Mouse (Mus musculus): ENCODE measurements around the gene Cbx6.

DNA sequence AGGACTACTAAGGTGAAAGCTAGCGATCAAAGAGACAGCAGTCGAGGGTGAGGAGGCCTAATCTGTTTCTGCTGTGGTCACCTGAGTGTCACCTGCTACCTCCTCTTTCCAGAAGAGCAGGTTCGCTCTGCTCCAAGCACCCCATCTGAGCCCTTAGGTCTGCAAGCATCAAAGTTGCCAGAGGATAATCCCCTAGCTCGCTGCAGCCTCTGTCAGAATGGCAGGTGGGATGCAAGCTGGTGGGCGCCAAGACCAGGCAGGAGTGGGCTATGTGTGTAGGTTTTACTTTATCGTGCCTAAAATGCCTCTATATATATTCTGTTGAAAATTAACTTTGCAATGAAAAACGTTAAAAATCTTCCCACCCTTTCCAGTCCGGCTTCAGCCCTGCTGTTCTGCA, 29.2 kb downstream of the Cbx6 start:
- no peak for TF ChIP-seq POLR2A (IDR thresholded peaks at IDR 0.05; ENCODE audit: insufficient read length, low read depth)
- TF ChIP-seq MYOD1 (IDR thresholded peaks at IDR 0.05; ENCODE audit: control insufficient read depth in 1 of 3, insufficient read length in 2 of 3, low read depth in 2 of 3) = no peak
- no peak for TF ChIP-seq CEBPB (IDR thresholded peaks at IDR 0.05; ENCODE audit: insufficient read depth, poor library complexity, severe bottlenecking)
- no peak for TF ChIP-seq MAX (IDR thresholded peaks at IDR 0.05; ENCODE audit: low read depth)
- TF ChIP-seq MYOG (IDR thresholded peaks at IDR 0.05; ENCODE audit: control insufficient read depth in 1 of 3, insufficient read depth in 1 of 3, insufficient read length in 2 of 3, low read depth in 2 of 3) = no peak
- no peak for TF ChIP-seq TCF12 (IDR thresholded peaks at IDR 0.05; ENCODE audit: insufficient read depth, poor library complexity, severe bottlenecking)
- TF ChIP-seq TCF3 (IDR thresholded peaks at IDR 0.05; ENCODE audit: insufficient read length, low read depth) = no peak
- no peak for TF ChIP-seq E2F4 (IDR thresholded peaks at IDR 0.05; ENCODE audit: insufficient read depth)
- no peak for TF ChIP-seq USF1 (IDR thresholded peaks at IDR 0.05; ENCODE audit: low read depth)
- TF ChIP-seq POLR2AphosphoS2 (IDR thresholded peaks at IDR 0.05; ENCODE audit: insufficient read length, low read depth) = no peak
